Comparison of ENCODE assay signal across 12 mouse cellular contexts in genomic region chr11:101886436-101886835, GRCm38 (mm10). TPM values are rescaled to one million over a fixed set of nuclear protein-coding genes. Genes with fewer than 3 reads are reported as not detected.
DNase-seq lines count a peak whose midpoint lies in the region; ATAC-seq and TF ChIP-seq lines count a peak whose summit lies in the region.
"Had no signal": no experiment of that assay in that cellular context is flagged by ENCODE, and none has a peak within 500 bp of the region (broad histone marks: within the 10 kb centered on the region; RNA-seq: fewer than 3 reads in every experiment).

No protein-coding gene starts in this region.

- 0 out of 2 replicates have a peak, but pooled peaks cover 2% of the 10 kb centered on the region for H3K27me3 ChIP-seq in heart, embryonic 16.5 days (ENCODE audit: control insufficient read depth, insufficient read depth, low read length)
- no peaks in the 10 kb centered on the region for H3K27me3 ChIP-seq in lung, embryonic 16.5 days (ENCODE audit: control insufficient read depth, insufficient read depth, low read depth, low read length)
- H3K27me3 ChIP-seq in small intestine, adult 2 months (ENCODE audit: control insufficient read depth, insufficient read depth, low read length), result 0 out of 2 replicates have a peak, but pooled peaks cover 4% of the 10 kb centered on the region

- no peak overlapping the region for H3K9ac ChIP-seq in heart, embryonic 16.5 days (ENCODE audit: low read length)
- 0 out of 2 replicates have a peak overlapping the region, but pooled peaks have one; percentile 3 for H3K9ac ChIP-seq in lung, embryonic 16.5 days (ENCODE audit: low read length)
- H3K9ac ChIP-seq: liver, postnatal 0 days; midbrain, embryonic 12.5 days had no signal

- H3K4me3 ChIP-seq in heart, embryonic 16.5 days (ENCODE audit: low read length), result no peak overlapping the region
- no peak overlapping the region for H3K4me3 ChIP-seq in lung, embryonic 16.5 days (ENCODE audit: low read length)
- H3K4me3 ChIP-seq in lung, adult 2 months (replicated peaks; ENCODE audit: extremely low read depth, low read depth, low read length), result no peak overlapping the region
- H3K4me3 ChIP-seq in brown adipose tissue, adult 24 weeks (ENCODE audit: insufficient read depth, low read depth, low read length), result no peak overlapping the region
- no peak overlapping the region for H3K4me3 ChIP-seq in small intestine, adult 2 months (ENCODE audit: low read depth, low read length)
- H3K4me3 ChIP-seq: midbrain, embryonic 12.5 days had no signal

- no peak for TF ChIP-seq CTCF in lung, adult 2 months (IDR thresholded peaks at IDR 0.05; ENCODE audit: insufficient read depth, low read length)
- no peak for TF ChIP-seq CTCF in small intestine, adult 2 months (IDR thresholded peaks at IDR 0.05; ENCODE audit: extremely low read depth, insufficient read length, insufficient replicate concordance, low read depth, low read length)

- no peak for DNase-seq in heart, postnatal 4 days
- DNase-seq in lung, adult 2 months, result no peak
- no peak for DNase-seq in right cerebral cortex, adult 18-20 months
- DNase-seq: adrenal gland, postnatal 10 days; cerebellum, adult 9-11 months; kidney, adult 11 months; liver, postnatal 0 days had no signal

- no peak overlapping the region for H3K4me2 ChIP-seq in heart, embryonic 16.5 days (ENCODE audit: low read depth, low read length)
- no peak overlapping the region for H3K4me2 ChIP-seq in lung, embryonic 16.5 days (ENCODE audit: low read depth, low read length)
- H3K4me2 ChIP-seq: midbrain, embryonic 12.5 days had no signal

- H3K4me1 ChIP-seq in heart, embryonic 16.5 days (ENCODE audit: control insufficient read depth, insufficient read depth, low read length), result peaks cover 46% of the 10 kb centered on the region
- H3K4me1 ChIP-seq in lung, embryonic 16.5 days (replicated peaks; ENCODE audit: control insufficient read depth, insufficient read depth, low read length), result peaks cover 57% of the 10 kb centered on the region
- H3K4me1 ChIP-seq in lung, adult 2 months (ENCODE audit: control insufficient read depth, insufficient read depth, low read length), result peaks cover 10% of the 10 kb centered on the region
- H3K4me1 ChIP-seq in brown adipose tissue, adult 24 weeks (ENCODE audit: control insufficient read depth, insufficient read depth, insufficient read length, low read length), result peaks cover 15% of the 10 kb centered on the region
- peaks cover 10% of the 10 kb centered on the region for H3K4me1 ChIP-seq in small intestine, adult 2 months (ENCODE audit: control insufficient read depth, insufficient read depth, insufficient read length, low read length)

- H3K27ac ChIP-seq in heart, embryonic 16.5 days (ENCODE audit: low read length), result peak overlapping the region; percentile 62
- peak overlapping the region; percentile 85 for H3K27ac ChIP-seq in lung, embryonic 16.5 days (ENCODE audit: low read length)
- peak overlapping the region; percentile 42; the same call in 1 of the 2 replicates for H3K27ac ChIP-seq in brown adipose tissue, adult 24 weeks (replicated peaks; ENCODE audit: low read depth, low read length)
- H3K27ac ChIP-seq in small intestine, adult 2 months (ENCODE audit: insufficient read depth, low read depth, low read length), result peak overlapping the region; percentile 37; the same call in 1 of the 2 replicates
- H3K27ac ChIP-seq: midbrain, embryonic 12.5 days had no signal

- no peaks in the 10 kb centered on the region for H3K9me3 ChIP-seq in heart, embryonic 16.5 days (replicated peaks; ENCODE audit: control insufficient read depth, low read length)
- no peaks in the 10 kb centered on the region for H3K9me3 ChIP-seq in lung, embryonic 16.5 days (ENCODE audit: control insufficient read depth, low read length)
- H3K9me3 ChIP-seq: midbrain, embryonic 12.5 days had no signal

- H3K36me3 ChIP-seq in heart, embryonic 16.5 days (ENCODE audit: control insufficient read depth, insufficient read depth), result no peaks in the 10 kb centered on the region
- H3K36me3 ChIP-seq in lung, embryonic 16.5 days (ENCODE audit: control insufficient read depth, insufficient read depth, low read length), result no peaks in the 10 kb centered on the region
- H3K36me3 ChIP-seq in small intestine, adult 2 months (ENCODE audit: control insufficient read depth, insufficient read depth, low read length), result no peaks in the 10 kb centered on the region
- H3K36me3 ChIP-seq: midbrain, embryonic 12.5 days had no signal

- 66% methylated on average over 12 of the region's 12 CpGs for WGBS in heart, embryonic 16.5 days
- WGBS in lung, embryonic 16.5 days, result 74% methylated on average over 12 of the region's 12 CpGs
- 72% methylated on average over 12 of the region's 12 CpGs for WGBS in lung, adult 2 months
- 82% methylated on average over 12 of the region's 12 CpGs for WGBS in small intestine, adult 2 months

- no peak for ATAC-seq in heart, embryonic 16.5 days (replicated peaks; ENCODE audit: extremely low read depth, insufficient read depth, low FRiP score)
- ATAC-seq in lung, embryonic 16.5 days (ENCODE audit: low read depth), result peak; percentile 16; the same call in 1 of the 2 replicates
- ATAC-seq: liver, postnatal 0 days had no signal

- TF ChIP-seq POLR2A in lung, adult 2 months (IDR thresholded peaks at IDR 0.05; ENCODE audit: borderline replicate concordance, extremely low read depth, low read depth, low read length), result no peak
- TF ChIP-seq POLR2A in small intestine, adult 2 months (IDR thresholded peaks at IDR 0.05; ENCODE audit: low read depth, low read length), result no peak

RNA-seq across cellular contexts. Expression of gene Meox1, which starts 7.7 kb away (rescaled TPM):
- 14.9 and 15.0 TPM in 2 replicates for polyA plus RNA-seq in heart, embryonic 16.5 days (2015; fragmentation: Nextera tagmentation; extraction: Ambion mirVana)
- 10 to 100 TPM; 17.3 to 19.1 TPM for total RNA-seq in heart, postnatal 4 days (2021)
- 11.7 and 12.4 TPM in 2 replicates for polyA plus RNA-seq in lung, embryonic 16.5 days (2015; fragmentation: Nextera tagmentation; extraction: Ambion mirVana)
- 4.3 and 4.4 TPM in 2 replicates for polyA plus RNA-seq in lung, adult 2 months (2012; rRNA removed)
- 3.8 and 4.4 TPM in 2 replicates for polyA plus RNA-seq in brown adipose tissue, adult 24 weeks (2012; ENCODE audit: insufficient read depth, insufficient read length, missing spikeins)
- polyA plus RNA-seq in small intestine, adult 2 months (2012; rRNA removed), result 0.42 and 0.65 TPM in 2 replicates
